In genomic region chr15:10379757-10380458, GRCm38 (mm10) we compare ENCODE assay signal across 38 mouse cellular contexts. TPM values are rescaled to one million over a fixed set of nuclear protein-coding genes. Genes with fewer than 3 reads are reported as not detected.
"Had no signal": no experiment of that assay in that cellular context is flagged by ENCODE, and none has a peak within 500 bp of the region (broad histone marks: within the 10 kb centered on the region; RNA-seq: fewer than 3 reads in every experiment).

No protein-coding gene starts in this region.

- DNase-seq: gastrocnemius, adult 2 months; gastrocnemius, postnatal 10 days; gastrocnemius, postnatal 25 days; heart, adult 18-20 months; heart, postnatal 10 days; heart, postnatal 4 days; kidney, adult 18-20 months; kidney, adult 8-10 months; kidney, postnatal 10 days; kidney, postnatal 25 days; kidney, postnatal 4 days had no signal

- H3K4me2 ChIP-seq: heart, embryonic 12.5 days; hindbrain, embryonic 12.5 days; hindbrain, embryonic 14.5 days; intestine, embryonic 15.5 days; limb, embryonic 12.5 days had no signal

- H3K27ac ChIP-seq: gastrocnemius, adult 2 months; heart, embryonic 10.5 days; hindbrain, embryonic 10.5 days; hindbrain, embryonic 12.5 days; hindbrain, embryonic 14.5 days; intestine, embryonic 15.5 days; layer of hippocampus, adult 2 months; left cerebral cortex, adult 2 months; limb, embryonic 10.5 days; limb, embryonic 12.5 days had no signal

- ATAC-seq: hindbrain, embryonic 16.5 days; inflammation-experienced regulatory T-cells, adult 6 months; intestine, embryonic 15.5 days; intestine, postnatal 0 days had no signal

- H3K27me3 ChIP-seq: heart, embryonic 12.5 days; hindbrain, embryonic 12.5 days; intestine, embryonic 15.5 days; limb, embryonic 12.5 days had no signal

- H3K4me1 ChIP-seq: hindbrain, embryonic 10.5 days; hindbrain, embryonic 12.5 days; intestine, embryonic 15.5 days; limb, embryonic 10.5 days had no signal

- H3K9ac ChIP-seq: heart, embryonic 12.5 days; hindbrain, embryonic 12.5 days; hindbrain, embryonic 14.5 days; intestine, embryonic 15.5 days; limb, embryonic 12.5 days had no signal

- H3K36me3 ChIP-seq: heart, embryonic 10.5 days; heart, embryonic 12.5 days; hindbrain, embryonic 10.5 days; hindbrain, embryonic 12.5 days; intestine, embryonic 15.5 days; limb, embryonic 10.5 days; limb, embryonic 12.5 days had no signal

- H3K4me3 ChIP-seq: gastrocnemius, adult 2 months; heart, embryonic 10.5 days; heart, embryonic 12.5 days; hindbrain, embryonic 10.5 days; hindbrain, embryonic 12.5 days; intestine, embryonic 15.5 days; layer of hippocampus, adult 2 months; left cerebral cortex, adult 2 months; limb, embryonic 10.5 days; limb, embryonic 12.5 days had no signal

- H3K9me3 ChIP-seq: heart, embryonic 10.5 days; heart, embryonic 12.5 days; hindbrain, embryonic 10.5 days; hindbrain, embryonic 12.5 days; intestine, embryonic 15.5 days; limb, embryonic 10.5 days; limb, embryonic 12.5 days had no signal

RNA-seq across cellular contexts. Expression of gene Agxt2, which starts 21.6 kb away (rescaled TPM):
- total RNA-seq: gastrocnemius, adult 2 months; gastrocnemius, postnatal 10 days; gastrocnemius, postnatal 25 days; granulocyte monocyte progenitor cell, adult 5-6 weeks; heart, adult 8-10 months; heart, postnatal 10 days; heart, postnatal 25 days; heart, postnatal 4 days; layer of hippocampus, adult 2 months; layer of hippocampus, postnatal 10 days; layer of hippocampus, postnatal 25 days; left cerebral cortex, adult 2 months; left cerebral cortex, postnatal 14 days; left cerebral cortex, postnatal 36 days had no signal
- polyA plus RNA-seq: frontal cortex, adult 2 months; heart, embryonic 12.5 days; heart, embryonic 14.5 days; heart, embryonic 16.5 days; hindbrain, embryonic 10.5 days; hindbrain, embryonic 12.5 days; hindbrain, embryonic 14.5 days; hindbrain, embryonic 16.5 days; inflammation-experienced regulatory T-cells, adult 6 months; limb, embryonic 10.5 days; limb, embryonic 12.5 days; limb, embryonic 14.5 days had no signal

RNA-seq across cellular contexts. Expression of gene Gm21973, which starts 54.7 kb away (rescaled TPM):
- total RNA-seq: gastrocnemius, adult 2 months; gastrocnemius, postnatal 10 days; gastrocnemius, postnatal 25 days; gastrocnemius, postnatal 4 days; granulocyte monocyte progenitor cell, adult 5-6 weeks; heart, adult 18-20 months; heart, adult 8-10 months; heart, postnatal 10 days; heart, postnatal 25 days; heart, postnatal 4 days; layer of hippocampus, adult 2 months; layer of hippocampus, postnatal 10 days; layer of hippocampus, postnatal 25 days; left cerebral cortex, adult 2 months; left cerebral cortex, postnatal 14 days; left cerebral cortex, postnatal 36 days had no signal
- polyA plus RNA-seq: frontal cortex, adult 2 months; heart, embryonic 10.5 days; heart, embryonic 12.5 days; heart, embryonic 14.5 days; heart, embryonic 16.5 days; hindbrain, embryonic 10.5 days; hindbrain, embryonic 12.5 days; hindbrain, embryonic 14.5 days; hindbrain, embryonic 16.5 days; inflammation-experienced regulatory T-cells, adult 6 months; intestine, embryonic 15.5 days; intestine, postnatal 0 days; kidney, embryonic 14.5 days; kidney, embryonic 16.5 days; limb, embryonic 10.5 days; limb, embryonic 12.5 days; limb, embryonic 14.5 days had no signal
